Mouse (Mus musculus): ENCODE results near the gene Tfrc. TPM values are rescaled to one million over a fixed set of nuclear protein-coding genes. Genes with fewer than 3 reads are reported as not detected.

The Tfrc gene
- 10 to 100 TPM; 37.3 to 43.2 TPM for total RNA-seq (2021)
- long read RNA-seq, full-length matches to known transcripts, result 20 of 28 reads
- long read RNA-seq, partial matches to known transcripts, result 4 of 28 reads
- long read RNA-seq, other reads (novel, unspliced or antisense), result 4 of 28 reads

- peak; percentile 95 to 97 for DNase-seq (ENCODE audit: low spot score in 2 of 2)
These were observed at the start of gene Tfrc for GRCm38 (mm10) chr16:32608712-32609400. Gene Tfrc (plus strand): TSS chr16:32608920.

DNA sequence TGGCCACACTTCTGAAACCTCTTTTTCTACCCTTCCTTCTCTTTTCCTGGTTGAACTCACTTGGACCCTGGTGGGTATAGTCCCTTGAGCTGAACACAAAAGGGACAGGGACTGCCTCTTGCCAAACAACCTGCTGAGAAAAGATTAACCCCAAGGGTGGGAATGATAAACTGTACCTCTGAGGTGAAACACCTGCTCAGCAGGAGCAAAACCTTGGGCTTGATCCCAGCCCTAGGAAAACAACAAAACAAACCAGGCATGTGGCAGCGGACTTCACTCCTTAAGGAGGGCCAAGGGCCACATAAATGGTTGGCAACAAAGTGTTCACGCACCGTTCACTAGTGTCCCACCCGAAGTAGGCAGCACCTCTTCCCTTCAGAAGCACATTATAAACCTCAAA, 49.2 kb upstream of the Tfrc start:
- no peak for DNase-seq (ENCODE audit: low spot score in 2 of 2)

GRCm38 (mm10) chr16:32563056-32563793, 45.5 kb upstream of the Tfrc start:
- DNase-seq (ENCODE audit: low spot score in 2 of 2), result no peak

- DNase-seq (ENCODE audit: low spot score in 2 of 2), result no peak
These were observed 41.4 kb upstream of the Tfrc start for GRCm38 (mm10) chr16:32567282-32567681.

- DNase-seq (ENCODE audit: low spot score in 2 of 2), result no peak
These were observed 40.3 kb upstream of the Tfrc start for GRCm38 (mm10) chr16:32568401-32568800.

DNA sequence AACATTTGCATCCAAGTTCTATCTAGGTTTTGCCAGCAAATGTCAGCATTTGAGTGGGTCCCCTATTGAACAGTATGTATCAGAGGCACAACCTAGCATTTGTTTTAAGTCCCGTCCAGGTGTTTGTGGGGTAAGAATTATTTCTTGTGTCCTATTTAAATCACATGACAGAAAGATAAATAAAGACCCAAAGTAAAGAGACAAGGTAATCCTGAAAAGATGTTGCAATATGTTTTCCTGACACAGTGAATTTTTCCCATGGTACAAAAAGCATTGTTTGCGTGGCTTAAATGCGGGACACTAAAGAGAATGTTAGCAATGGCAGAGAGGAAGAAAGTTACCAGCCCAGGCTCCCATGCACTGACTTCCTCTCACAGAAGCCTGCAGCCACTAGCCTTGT, 38.7 kb upstream of the Tfrc start:
- no peak for DNase-seq (ENCODE audit: low spot score in 2 of 2)

DNA sequence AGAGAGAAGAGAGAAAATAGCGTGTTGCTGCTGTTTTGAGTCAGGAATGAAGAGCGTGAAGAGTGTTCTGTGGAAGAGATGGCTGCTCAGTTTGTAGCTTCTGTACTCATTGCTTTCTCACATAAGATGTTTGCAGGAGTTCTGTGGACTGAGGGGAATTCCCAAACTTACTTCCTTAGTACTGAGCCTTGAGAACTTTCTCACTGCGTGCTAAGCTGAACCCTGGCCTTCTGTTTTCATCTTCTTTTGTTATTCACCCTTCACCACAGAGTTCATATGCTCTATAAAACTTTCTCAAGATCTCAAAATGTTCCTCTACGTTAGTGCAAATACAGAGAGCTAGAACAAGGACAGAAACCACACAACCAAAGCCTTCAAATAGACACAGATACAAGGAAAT, 36.2 kb upstream of the Tfrc start:
- DNase-seq (ENCODE audit: low spot score in 2 of 2), result no peak

GRCm38 (mm10) chr16:32586482-32586881, 22.2 kb upstream of the Tfrc start:
- DNase-seq (ENCODE audit: low spot score in 2 of 2), result no peak

DNA sequence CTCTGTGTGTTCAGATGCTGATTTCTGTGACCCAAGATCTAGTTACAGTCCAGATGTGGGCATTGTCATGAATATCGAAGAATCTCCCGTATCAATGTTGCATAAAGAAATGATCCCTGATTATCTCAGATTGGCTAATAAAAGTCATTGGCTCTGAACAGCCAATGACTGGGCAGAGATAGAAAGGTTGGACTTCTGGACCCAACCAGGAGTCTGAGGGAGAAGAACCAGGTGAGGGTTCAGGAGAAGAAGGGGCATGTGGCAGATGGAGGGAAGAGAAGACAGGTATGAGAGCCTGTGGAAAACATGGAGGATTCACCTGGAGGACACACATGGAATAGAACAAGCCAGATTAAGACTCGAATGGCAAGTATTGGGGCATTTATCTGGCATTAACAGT, 20.2 kb upstream of the Tfrc start:
- no peak for DNase-seq (ENCODE audit: low spot score in 2 of 2)

GRCm38 (mm10) chr16:32591521-32591920, 17.2 kb upstream of the Tfrc start:
- no peak for DNase-seq (ENCODE audit: low spot score in 2 of 2)

- no peak for DNase-seq (ENCODE audit: low spot score in 2 of 2)
These were observed 15.4 kb upstream of the Tfrc start for GRCm38 (mm10) chr16:32593283-32593805.

DNA sequence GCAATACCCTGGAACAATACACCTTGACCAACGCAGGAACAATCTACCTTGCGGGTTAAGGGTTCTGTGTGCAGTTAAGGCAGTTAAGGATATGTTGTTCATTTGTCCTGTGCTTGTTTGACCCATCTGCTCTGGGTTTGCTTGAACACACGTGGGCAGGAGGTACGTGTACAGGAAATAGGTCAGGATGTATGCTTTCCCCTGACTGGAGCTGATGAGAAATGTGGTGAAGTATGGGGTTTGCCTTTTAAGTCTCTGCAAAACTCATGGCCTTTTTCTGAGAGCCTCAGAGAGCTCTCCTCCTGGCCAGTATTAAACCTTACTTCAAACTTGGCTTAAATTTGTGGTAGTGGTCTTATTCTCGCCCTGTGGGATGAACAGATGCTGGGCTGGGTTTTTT, 14.8 kb upstream of the Tfrc start:
- no peak for DNase-seq (ENCODE audit: low spot score in 2 of 2)

- DNase-seq (ENCODE audit: low spot score in 2 of 2), result no peak
These were observed 14.0 kb upstream of the Tfrc start for GRCm38 (mm10) chr16:32594701-32595100.

GRCm38 (mm10) chr16:32595142-32595855, 13.4 kb upstream of the Tfrc start:
- no peak for DNase-seq (ENCODE audit: low spot score in 2 of 2)

DNA sequence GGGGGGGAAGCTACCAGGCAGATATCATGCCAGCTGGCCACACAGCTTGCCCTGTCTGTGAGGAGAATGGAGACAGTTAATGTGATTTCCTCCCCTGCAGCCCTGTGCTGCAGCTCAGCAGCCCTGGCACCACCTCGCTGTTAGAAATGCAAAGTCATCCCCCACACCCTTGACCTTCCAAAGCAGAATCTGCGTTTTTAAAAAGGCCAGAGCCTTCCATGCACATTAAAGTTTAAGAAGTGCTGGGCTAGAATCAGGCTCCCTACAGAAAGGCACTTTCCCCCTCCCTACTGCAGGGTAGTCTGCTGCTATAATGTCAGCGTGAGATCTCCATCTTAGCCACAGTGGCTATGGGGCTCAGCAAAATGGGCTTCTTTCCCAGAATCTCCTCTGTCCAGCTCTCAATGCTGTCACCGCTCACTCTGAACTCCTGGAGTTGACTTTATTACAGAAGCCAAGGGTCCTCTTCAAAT, 10.8 kb upstream of the Tfrc start:
- no peak for DNase-seq (ENCODE audit: low spot score in 2 of 2)

GRCm38 (mm10) chr16:32599151-32599550, 9.6 kb upstream of the Tfrc start:
- DNase-seq (ENCODE audit: low spot score in 2 of 2), result no peak

- DNase-seq (ENCODE audit: low spot score in 2 of 2), result no peak
These were observed 6.5 kb upstream of the Tfrc start for GRCm38 (mm10) chr16:32602193-32602685.

- DNase-seq (ENCODE audit: low spot score in 2 of 2), result no peak
These were observed 967 bp upstream of the Tfrc start for GRCm38 (mm10) chr16:32607562-32608343.

DNA sequence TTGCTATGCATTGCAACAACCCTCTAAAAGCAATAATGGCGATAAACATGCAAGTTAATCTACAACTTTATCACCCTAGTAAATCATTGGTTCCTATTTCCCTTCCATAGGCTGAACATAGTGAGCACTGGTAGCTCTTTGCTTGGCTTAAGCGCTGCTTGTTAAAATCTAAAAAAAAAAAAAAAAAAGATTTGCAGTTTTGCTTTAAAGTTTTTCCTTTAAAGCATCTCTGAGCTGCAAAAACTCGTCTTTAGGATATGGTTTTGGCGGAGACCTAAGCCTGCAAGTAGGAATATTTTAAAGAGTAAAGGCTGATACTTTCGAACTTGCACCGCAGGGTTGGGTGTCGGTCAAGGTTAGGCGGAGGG, 392 bp upstream of the Tfrc start:
- DNase-seq (ENCODE audit: low spot score in 2 of 2), result no peak

GRCm38 (mm10) chr16:32609401-32609779, 670 bp downstream of the Tfrc start:
- DNase-seq (ENCODE audit: low spot score in 2 of 2), result peak in 1 of 2 experiments; percentile 12

Measured in layer of hippocampus, adult 18-20 months (tissue).